Mouse (Mus musculus): Measurements from ENCODE around the gene Prpf4b. TPM values are rescaled to one million over a fixed set of nuclear protein-coding genes. Genes with fewer than 3 reads are reported as not detected.
A peak's percentile ranks its signal among the peaks of the same experiment; 100 is the strongest.
"Not testable (repeated sequence)": the region's sequence is repeated elsewhere in the genome, so short reads cannot be mapped to it uniquely, and the experiment has no call there.

Gene Prpf4b
- total RNA-seq (2022), result 10 to 100 TPM; 17.6 to 24.7 (median 19.7) TPM

- DNase-seq (ENCODE audit: low spot score in 2 of 2), result peak; percentile 80 to 85
Measured at GRCm38 (mm10) chr13:34875166-34875710, at the start of gene Prpf4b. Prpf4b (plus strand) TSS chr13:34875302.

- no peak for DNase-seq (ENCODE audit: low spot score in 2 of 2)
Measured at GRCm38 (mm10) chr13:34826760-34827690, 48.1 kb upstream of the Prpf4b start.

DNA sequence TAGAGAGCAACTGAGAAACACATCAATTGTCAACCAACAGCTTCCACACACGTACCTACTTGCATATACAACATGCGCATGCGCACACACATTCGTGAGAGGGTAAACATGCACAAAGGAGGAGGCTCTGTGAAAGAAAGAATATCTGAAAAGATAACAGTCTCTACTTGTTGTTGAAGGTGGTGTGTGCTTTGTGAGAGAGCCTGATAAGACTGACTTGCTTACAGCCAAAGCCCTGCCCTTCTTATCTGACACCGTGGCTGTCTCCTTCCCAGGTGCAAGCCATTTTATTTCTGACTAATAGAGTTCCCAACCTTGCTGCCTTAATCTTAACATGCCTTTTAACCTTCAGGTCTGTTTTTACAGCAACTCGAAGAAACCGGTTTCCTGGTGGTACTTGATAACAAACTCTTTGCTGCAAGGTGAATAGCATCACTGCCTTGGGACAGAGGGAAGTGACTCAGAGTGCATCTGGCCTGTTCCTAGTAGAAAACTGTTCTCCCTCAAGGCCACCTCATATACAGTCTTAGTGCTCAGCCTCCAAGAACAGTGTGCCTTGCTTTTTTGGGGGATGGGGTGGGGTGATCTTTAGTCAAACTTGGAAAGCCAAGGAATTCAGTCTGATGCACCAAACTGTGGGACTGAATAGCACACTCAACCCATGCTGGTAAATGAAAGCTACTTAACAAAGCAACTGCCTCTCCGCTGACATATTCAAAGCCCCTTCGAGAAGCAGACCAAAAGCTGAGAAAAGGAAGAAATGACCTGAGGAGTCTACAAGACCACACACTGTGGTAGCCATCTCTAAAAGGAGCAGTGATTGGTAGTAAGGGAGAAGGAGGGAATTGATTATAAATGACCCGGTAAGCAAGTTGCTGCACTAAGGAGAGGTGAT, 46.9 kb upstream of the Prpf4b start:
- DNase-seq (ENCODE audit: low spot score in 2 of 2), result no peak

- DNase-seq (ENCODE audit: low spot score in 2 of 2), result no peak
Measured at GRCm38 (mm10) chr13:34842851-34843250, 32.3 kb upstream of the Prpf4b start.

GRCm38 (mm10) chr13:34850759-34851158, 24.3 kb upstream of the Prpf4b start:
- no peak for DNase-seq (ENCODE audit: low spot score in 2 of 2)

- no peak for DNase-seq (ENCODE audit: low spot score in 2 of 2)
Measured at GRCm38 (mm10) chr13:34851191-34851784, 23.8 kb upstream of the Prpf4b start.

DNA sequence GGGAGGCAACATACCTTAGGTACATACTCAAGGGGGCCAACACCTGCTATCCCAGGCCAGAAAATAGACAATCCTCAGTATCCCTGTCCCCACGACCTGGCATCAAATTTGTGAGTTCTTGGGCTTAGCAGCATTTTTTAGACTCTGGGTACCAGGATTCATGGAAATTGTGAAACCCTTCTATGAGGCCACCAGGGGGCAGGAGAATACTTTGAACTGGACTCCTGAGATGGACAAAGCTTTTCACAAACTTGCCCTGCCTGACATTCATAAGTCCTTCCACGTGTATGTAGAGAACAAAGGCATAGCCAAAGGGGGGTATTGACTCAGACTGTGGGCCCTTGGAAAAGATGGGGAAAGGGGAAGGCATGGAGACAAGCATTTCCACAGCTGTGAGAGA, 17.6 kb upstream of the Prpf4b start:
- no peak for DNase-seq (ENCODE audit: low spot score in 2 of 2)

DNA sequence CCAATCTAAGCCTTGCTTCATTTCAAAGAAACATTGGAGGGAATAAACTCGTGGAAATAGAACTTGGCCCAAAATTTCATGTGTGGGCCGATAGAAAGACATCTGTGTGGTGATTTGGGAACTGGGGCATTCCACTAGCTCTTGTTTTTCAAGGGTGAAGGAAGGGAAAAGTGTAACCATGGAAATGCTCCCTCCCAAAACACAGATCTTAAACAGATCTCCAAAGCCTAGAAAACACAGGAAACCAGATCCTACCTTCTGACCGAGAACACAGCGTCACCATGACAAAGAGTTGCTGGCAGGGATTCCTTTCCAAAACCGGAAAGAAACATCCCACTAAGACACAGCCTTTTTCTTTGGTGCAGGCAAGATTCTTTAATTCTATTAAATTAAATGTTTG, 15.7 kb upstream of the Prpf4b start:
- no peak for DNase-seq (ENCODE audit: low spot score in 2 of 2)

DNA sequence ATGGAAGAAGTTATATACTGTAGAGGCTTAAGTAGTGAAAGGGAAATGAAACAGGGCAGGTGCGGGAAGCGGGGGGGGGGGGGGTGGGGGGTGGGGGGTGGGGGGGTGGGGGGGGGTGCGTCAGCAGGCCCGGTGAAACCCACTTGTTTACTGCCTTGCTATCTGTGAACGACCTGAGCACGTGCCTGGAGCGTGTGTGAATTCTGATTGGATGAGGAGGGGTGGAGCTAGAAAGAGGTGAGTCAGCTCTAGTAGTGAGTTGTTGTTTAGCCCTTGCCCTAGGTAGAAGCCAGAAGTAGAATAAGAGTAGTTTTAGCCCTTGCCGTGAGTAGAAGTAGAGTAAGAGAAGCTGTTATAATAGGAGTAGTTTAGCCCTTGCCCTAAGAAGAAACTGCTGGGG, 13.9 kb upstream of the Prpf4b start:
- DNase-seq (ENCODE audit: low spot score in 2 of 2), result not testable (repeated sequence)

DNA sequence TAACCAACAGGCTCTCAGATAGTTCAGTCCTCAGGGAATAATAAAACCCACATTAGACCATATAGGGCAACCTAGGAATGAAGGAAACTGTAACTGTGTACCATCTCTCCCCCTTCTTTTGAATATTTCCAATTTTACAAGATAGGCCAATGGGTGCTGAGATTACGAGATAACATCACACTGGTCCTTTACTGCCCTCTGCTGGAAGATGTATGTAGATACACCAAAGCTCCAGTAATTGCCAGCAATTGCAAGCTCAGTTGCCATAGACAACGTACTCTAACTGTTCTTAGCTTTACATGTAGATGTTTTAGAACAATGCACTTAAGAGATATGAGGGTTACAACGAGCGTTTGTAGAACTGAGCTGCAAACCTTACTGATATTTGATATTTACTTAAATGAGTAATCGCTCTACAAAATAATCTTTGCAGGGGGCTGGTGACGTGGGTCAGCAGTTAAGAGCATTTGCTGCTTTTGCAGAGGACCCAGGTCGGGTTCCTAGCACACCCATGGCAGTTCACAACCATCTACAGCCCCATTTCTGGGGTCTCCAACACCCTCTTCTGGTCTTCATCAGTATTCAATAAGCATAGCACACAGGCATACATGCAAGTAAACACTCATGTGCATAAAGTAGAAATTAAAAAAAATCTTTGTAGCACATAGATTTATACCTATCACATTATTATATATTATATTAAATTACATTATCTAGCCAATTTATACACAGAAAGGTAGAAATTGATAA, 10.5 kb upstream of the Prpf4b start:
- no peak for DNase-seq (ENCODE audit: low spot score in 2 of 2)

- DNase-seq (ENCODE audit: low spot score in 2 of 2), result peak; percentile 85 to 94
Measured at GRCm38 (mm10) chr13:34873801-34874681, 1.1 kb upstream of the Prpf4b start.

GRCm38 (mm10) chr13:34874736-34875135, 366 bp upstream of the Prpf4b start:
- DNase-seq (ENCODE audit: low spot score in 2 of 2), result not testable (repeated sequence)

DNA sequence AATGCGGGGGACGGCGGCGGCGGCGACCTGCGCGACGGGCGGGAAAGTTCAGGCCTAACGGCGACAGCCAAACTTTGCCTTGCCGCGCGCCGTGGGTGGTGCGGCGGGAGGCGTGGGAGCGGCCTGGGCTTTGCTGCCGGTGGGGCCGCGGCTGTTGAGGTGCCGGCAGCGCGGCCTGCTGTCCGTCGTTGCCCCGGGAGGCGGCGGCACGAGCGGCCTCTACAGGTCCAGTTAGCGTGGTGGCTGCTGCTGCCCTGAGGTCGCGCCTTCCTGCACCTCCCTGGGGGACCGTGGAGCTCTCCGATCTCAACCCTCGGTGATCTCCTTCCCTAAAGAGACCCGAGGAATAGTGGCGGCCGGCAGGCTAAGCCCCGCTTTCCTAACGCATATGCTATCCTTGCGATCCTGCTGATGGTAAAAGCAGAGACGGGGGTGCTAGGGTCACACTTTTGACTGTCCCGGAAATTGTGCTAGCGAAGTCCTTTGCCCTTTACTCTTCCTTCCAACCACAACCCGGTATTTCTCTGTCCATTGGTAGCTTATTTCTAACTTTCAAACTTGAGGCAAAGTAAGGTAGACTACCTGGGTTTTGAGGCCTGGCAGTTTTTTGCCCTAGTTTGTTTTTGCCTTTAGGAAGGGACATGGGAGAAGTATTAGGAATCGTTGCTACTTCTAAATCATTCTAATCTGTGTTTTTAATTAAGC, 791 bp downstream of the Prpf4b start:
- peak; percentile 22 to 45 for DNase-seq (ENCODE audit: low spot score in 2 of 2)

DNA sequence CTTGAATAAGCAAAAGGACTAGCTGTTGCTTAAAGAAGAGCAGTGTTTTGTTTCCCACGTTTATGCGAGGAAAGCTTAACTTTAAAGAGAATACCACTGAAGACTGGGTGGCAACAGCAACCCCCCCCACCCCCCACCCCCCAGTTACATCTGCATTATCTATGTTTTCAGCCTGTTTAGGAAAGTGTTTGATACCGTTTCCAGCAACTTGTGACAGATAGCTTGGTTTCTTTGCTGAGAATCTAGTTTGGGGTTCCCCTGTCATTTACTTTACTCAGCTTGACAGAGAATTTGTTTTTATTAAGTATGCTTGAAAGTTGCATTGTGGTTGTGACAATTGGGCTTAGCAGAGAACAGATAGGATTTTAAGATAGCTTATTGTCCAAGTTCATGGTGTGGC, 1.4 kb downstream of the Prpf4b start:
- no peak for DNase-seq (ENCODE audit: low spot score in 2 of 2)

DNA sequence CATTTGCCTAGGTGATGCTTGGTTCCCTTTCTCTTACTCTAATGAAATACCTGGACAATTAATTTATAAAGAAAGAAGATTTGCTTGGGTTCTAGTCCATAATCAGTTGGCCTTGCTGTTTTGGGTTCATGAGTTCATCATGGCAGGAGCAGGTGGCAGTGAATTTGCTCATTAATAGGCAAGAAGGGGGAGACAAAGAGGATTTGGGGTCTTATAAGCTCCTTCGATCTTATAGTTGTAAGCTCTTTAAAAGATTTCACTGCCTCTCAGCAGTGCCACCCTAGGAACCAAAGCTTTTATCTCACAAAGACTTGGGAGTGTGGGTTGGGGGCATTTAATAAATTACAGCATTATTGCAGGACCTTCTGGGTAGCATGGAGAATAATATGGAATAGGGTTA, 17.8 kb downstream of the Prpf4b start:
- no peak for DNase-seq (ENCODE audit: low spot score in 2 of 2)

GRCm38 (mm10) chr13:34914614-34915013, 39.5 kb downstream of the Prpf4b start:
- no peak for DNase-seq (ENCODE audit: low spot score in 2 of 2)

- no peak for DNase-seq (ENCODE audit: low spot score in 2 of 2)
Measured at GRCm38 (mm10) chr13:34916520-34917167, 41.5 kb downstream of the Prpf4b start.

- DNase-seq (ENCODE audit: low spot score in 2 of 2), result no peak
Measured at GRCm38 (mm10) chr13:34924210-34924609, 49.1 kb downstream of the Prpf4b start, which contains the start of the genes Fam217a and 4933417A18Rik. Fam217a (minus strand) TSS chr13:34924310. 4933417A18Rik (plus strand) TSS chr13:34924409.
